Mouse (Mus musculus): ENCODE measurements around the gene F11r.

DNA sequence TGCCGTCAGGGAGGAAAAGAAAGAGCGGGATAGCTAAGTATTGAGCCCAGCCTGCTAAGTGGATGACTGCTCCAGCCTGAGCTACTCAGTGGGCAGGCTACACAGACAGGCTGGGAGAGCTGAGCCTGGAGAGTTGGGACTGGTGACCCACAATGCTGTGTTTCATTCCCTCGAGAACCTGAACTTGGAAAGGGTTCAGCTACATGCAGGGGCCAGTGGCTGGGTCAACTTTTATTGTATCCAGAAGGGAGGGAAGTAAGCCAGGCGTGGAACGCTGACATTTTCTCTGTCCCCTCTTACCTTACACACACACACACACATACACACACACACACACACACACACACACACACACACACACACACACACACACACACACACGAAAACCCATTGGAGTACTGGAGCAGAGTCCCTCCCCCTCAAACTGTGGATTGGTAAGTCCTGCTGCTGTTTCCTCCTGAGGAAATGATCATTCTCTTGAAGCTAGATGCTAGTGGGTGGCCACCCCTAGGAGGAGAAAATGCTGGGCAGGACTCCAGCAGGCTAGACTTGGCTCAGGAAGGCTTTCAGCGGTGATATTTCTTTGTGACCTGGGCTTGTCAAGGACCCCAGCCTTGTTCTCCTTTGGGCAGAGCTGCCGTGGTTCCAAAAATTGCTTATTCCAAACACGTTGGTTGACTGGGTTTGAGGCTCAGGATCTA lies 2.8 kb downstream of the F11r start:
- TF ChIP-seq CTCF (IDR thresholded peaks at IDR 0.05; ENCODE audit: low read depth, low read length) (no peak), POLR2A (IDR thresholded peaks at IDR 0.05; ENCODE audit: extremely low read depth, insufficient read depth, low read length) (no peak)

Measured in liver, adult 2 months (tissue).